Mouse (Mus musculus) liver, embryonic 14.5 days (tissue): ENCODE results near the gene Ctrb1. TPM values are rescaled to one million over a fixed set of nuclear protein-coding genes. Genes with fewer than 3 reads are reported as not detected.

Experiments
- ATAC-seq: fragments of 200-750 bp; cut with Nextera tagmentation; 2 replicates; pipeline ENCODE4 v1.8.0; 2017; ENCODE audit warnings: moderate number of reproducible peaks, mild to moderate bottlenecking, moderate library complexity; ENCODE audit not compliant: insufficient read depth
- DNase-seq, 3 experiments: peaks; one replicate each; pipeline ENCODE4 v3.0.0-alpha.2; 2012 to 2013; ENCODE audit warnings: low read depth in 3 of 3, low spot score in 3 of 3
- H3K27ac ChIP-seq: fragments of 300-500 bp; sonication (generic); 2 replicates; pipeline ENCODE4 v1.5.1; 2014; ENCODE audit warnings: moderate library complexity, mild to moderate bottlenecking, control low read depth, inconsistent platforms
- H3K27me3 ChIP-seq: fragments of 300-500 bp; sonication (generic); 2 replicates; pipeline ENCODE4 v1.6.1; 2014; ENCODE audit warnings: mild to moderate bottlenecking, low read length, moderate library complexity; ENCODE audit not compliant: control insufficient read depth, insufficient read depth
- H3K36me3 ChIP-seq: fragments of 300-500 bp; sonication (generic); replicated peaks from 2 replicates; pipeline ENCODE4 v1.6.1; 2014; ENCODE audit warnings: low read depth; ENCODE audit not compliant: control insufficient read depth, insufficient read depth
- H3K4me1 ChIP-seq, 2 experiments: fragments of 200-500 bp in 1 of 2; fragments of 300-500 bp in 1 of 2; sonication (generic) in 1 of 2; replicated peaks; 2 replicates each; pipeline ENCODE4 v1.6.1; 2012 to 2014; ENCODE audit warnings: antibody characterized with exemption in 1 of 2, inconsistent platforms in 1 of 2, low read length in 1 of 2; ENCODE audit not compliant: control insufficient read depth in 2 of 2, insufficient read depth in 2 of 2
- H3K4me2 ChIP-seq: fragments of 300-500 bp; sonication (generic); 2 replicates; pipeline ENCODE4 v1.6.1; 2014; ENCODE audit warnings: low read depth, mild to moderate bottlenecking, control low read depth, moderate library complexity
- H3K4me3 ChIP-seq, 2 experiments: fragments of 200-500 bp in 1 of 2; fragments of 300-500 bp in 1 of 2; sonication (generic) in 1 of 2; 2 replicates each; pipeline ENCODE4 v1.5.1; 2012 to 2014; ENCODE audit warnings: low read depth in 2 of 2, low read length in 2 of 2, mild to moderate bottlenecking in 2 of 2, control low read depth in 1 of 2, inconsistent platforms in 1 of 2, moderate library complexity in 1 of 2; ENCODE audit not compliant: insufficient read depth in 1 of 2
- H3K9ac ChIP-seq: fragments of 300-500 bp; sonication (generic); replicated peaks from 2 replicates; pipeline ENCODE4 v1.6.1; 2014; ENCODE audit warnings: mild to moderate bottlenecking, control low read depth, moderate library complexity
- H3K9me3 ChIP-seq: fragments of 300-500 bp; sonication (generic); 2 replicates; pipeline ENCODE4 v1.6.1; 2016; ENCODE audit warnings: low read length, mixed read lengths; ENCODE audit not compliant: control insufficient read depth
- CTCF ChIP-seq: IDR thresholded peaks from 2 replicates; pipeline ENCODE4 v1.5.1; 2016; ENCODE audit warnings: antibody characterized with exemption, low read depth, control low read depth
- EP300 ChIP-seq: IDR thresholded peaks from 2 replicates; pipeline ENCODE4 v1.6.1; 2016; ENCODE audit warnings: antibody characterized with exemption, low read depth
- WGBS: fragments of 180-500 bp; shearing (Covaris S2); extraction: QIAGEN DNeasy Blood & Tissue Kit; methylation state at CpG from one replicate; pipeline ENCODE4 v1.1.7; 2014; ENCODE audit not compliant: insufficient replicate concordance; 5-methylcytosine and 5-hydroxymethylcytosine counted together
- polyA plus RNA-seq, 2 experiments: library from polyadenylated mRNA; depleted of rRNA in 1 of 2; stranded (reverse) in 1 of 2; unstranded in 1 of 2; fragments of >200 nt; fragmentation: Nextera tagmentation in 1 of 2; extraction: Ambion mirVana in 1 of 2; gene quantifications; 2 replicates each; pipeline versions ENCODE4 v1.2.1 to v1.2.3; 2012 to 2014

The Ctrb1 gene
- polyA plus RNA-seq, 2 experiments: 1.5 to 2.5 TPM

DNA sequence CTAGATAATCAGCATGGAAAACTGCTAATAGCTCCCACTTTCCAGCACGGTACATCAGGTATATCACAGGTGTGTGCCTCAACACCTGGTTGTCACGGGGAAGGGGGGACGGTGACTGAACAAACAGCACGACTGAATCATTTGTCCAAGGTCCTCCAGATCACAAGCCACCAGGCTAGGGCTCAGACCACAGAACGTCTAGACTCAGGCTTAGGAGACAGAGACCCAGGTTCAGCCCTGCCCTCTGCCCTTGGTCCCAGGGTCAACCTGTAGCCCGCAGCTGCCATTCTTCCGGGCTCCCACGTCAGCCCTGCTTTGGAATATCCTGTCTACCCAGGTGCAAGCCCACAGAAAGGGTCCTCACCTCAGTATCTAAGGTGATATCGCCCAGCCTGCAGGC lies 10.6 kb upstream of the Ctrb1 start:
- no peak overlapping the region for H3K4me2 ChIP-seq
- H3K4me3 ChIP-seq: no peak overlapping the region
- no peaks in the 10 kb centered on the region for H3K36me3 ChIP-seq
- no peak overlapping the region for H3K27ac ChIP-seq
- H3K27me3 ChIP-seq: no peaks in the 10 kb centered on the region
- no peaks in the 10 kb centered on the region for H3K9me3 ChIP-seq
- WGBS: 56% methylated on average over 9 of the region's 9 CpGs
- H3K4me1 ChIP-seq: peaks cover 0 to 6% of the 10 kb centered on the region in 2 experiments; a peak in 3 of 4 replicates
- no peak for ATAC-seq
- DNase-seq: no peak
- TF ChIP-seq CTCF (no peak), EP300 (no peak)
- H3K9ac ChIP-seq: no peak overlapping the region

DNA sequence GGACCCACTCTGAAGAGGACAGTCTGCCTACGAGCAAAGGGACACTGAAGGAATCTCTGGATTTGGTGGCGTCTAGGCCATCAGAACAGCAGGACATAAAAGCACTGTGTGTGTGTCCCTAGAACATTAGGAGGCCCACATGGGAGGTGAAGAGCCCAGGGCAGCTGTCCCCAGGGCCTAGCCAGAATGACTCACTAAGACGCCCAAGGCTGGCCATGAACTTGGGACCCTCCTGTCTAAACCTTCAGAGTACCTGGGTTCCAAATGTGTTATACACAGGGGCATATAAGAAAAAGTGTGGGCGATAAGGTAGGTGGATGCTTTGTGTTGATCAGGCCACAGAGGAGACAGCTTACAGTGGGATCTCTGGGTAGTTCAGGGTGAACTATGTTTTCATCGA lies 9.9 kb upstream of the Ctrb1 start:
- no peak for TF ChIP-seq EP300
- no peak for TF ChIP-seq CTCF
- H3K27ac ChIP-seq: no peak overlapping the region
- H3K27me3 ChIP-seq: no peaks in the 10 kb centered on the region
- H3K9me3 ChIP-seq: no peaks in the 10 kb centered on the region
- DNase-seq (no peak), ATAC-seq (no peak)
- peaks cover 0 to 6% of the 10 kb centered on the region in 2 experiments; a peak in 3 of 4 replicates for H3K4me1 ChIP-seq
- H3K4me3 ChIP-seq: no peak overlapping the region
- 68% methylated on average over 5 of the region's 5 CpGs for WGBS
- no peaks in the 10 kb centered on the region for H3K36me3 ChIP-seq
- H3K9ac ChIP-seq: no peak overlapping the region
- no peak overlapping the region for H3K4me2 ChIP-seq

DNA sequence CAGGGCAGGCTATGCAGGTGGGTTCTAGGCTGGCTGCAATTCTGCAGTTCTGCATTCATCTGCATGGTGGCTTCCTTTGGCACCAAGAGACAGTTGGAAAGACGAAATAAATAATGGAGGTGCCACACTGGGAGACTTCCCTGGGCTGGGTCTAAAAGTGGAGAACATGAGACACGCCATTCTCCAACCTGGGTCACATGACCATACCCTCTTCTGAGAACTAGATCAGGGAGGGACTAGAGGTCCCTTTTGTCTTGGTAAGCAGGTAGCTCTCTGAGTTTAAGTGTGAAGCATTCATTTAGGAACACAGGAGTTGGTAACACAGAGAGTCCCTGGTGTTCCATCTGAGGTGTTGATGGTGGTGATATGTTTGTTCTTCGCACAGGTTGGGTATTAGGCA lies 9.4 kb upstream of the Ctrb1 start:
- H3K4me1 ChIP-seq: peaks cover 0 to 5% of the 10 kb centered on the region in 2 experiments; a peak in 3 of 4 replicates
- TF ChIP-seq EP300 (no peak), CTCF (no peak)
- no peaks in the 10 kb centered on the region for H3K36me3 ChIP-seq
- no peak overlapping the region for H3K9ac ChIP-seq
- no peaks in the 10 kb centered on the region for H3K27me3 ChIP-seq
- H3K4me2 ChIP-seq: no peak overlapping the region
- H3K4me3 ChIP-seq: no peak overlapping the region
- H3K27ac ChIP-seq: no peak overlapping the region
- no peak for ATAC-seq
- no peak for DNase-seq
- no peaks in the 10 kb centered on the region for H3K9me3 ChIP-seq
- 57% methylated on average over 3 of the region's 3 CpGs for WGBS

DNA sequence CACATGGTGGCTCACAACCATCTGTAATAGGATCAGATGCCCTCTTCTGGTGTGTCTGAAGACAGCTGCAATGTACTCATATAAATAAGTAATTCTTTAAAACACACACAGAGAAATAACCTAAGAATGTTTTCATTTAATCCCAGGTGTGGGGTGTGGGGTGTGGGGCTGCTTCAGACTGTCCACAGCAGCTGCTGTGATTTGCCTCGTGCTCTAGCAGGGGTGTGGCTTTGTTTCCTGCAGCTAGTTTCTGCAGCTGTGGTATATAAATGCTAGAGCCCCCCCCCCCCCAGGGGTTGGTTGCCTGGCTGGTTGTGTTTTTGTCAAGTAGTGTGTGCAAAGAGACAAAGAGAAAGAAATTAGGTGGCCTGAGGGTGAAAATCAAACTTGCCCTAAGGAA lies 8.2 kb upstream of the Ctrb1 start:
- Histone ChIP-seq H3K27me3 (no peaks in the 10 kb centered on the region), H3K4me3 (no peak overlapping the region), H3K9me3 (no peaks in the 10 kb centered on the region), H3K4me2 (no peak overlapping the region), H3K9ac (no peak overlapping the region), H3K4me1 (no peaks in the 10 kb centered on the region), H3K36me3 (no peaks in the 10 kb centered on the region), H3K27ac (no peak overlapping the region)
- TF ChIP-seq EP300: no peak
- no peak for TF ChIP-seq CTCF
- DNase-seq: no peak
- 35% methylated on average over 1 of the region's 1 CpGs for WGBS
- ATAC-seq: no peak

DNA sequence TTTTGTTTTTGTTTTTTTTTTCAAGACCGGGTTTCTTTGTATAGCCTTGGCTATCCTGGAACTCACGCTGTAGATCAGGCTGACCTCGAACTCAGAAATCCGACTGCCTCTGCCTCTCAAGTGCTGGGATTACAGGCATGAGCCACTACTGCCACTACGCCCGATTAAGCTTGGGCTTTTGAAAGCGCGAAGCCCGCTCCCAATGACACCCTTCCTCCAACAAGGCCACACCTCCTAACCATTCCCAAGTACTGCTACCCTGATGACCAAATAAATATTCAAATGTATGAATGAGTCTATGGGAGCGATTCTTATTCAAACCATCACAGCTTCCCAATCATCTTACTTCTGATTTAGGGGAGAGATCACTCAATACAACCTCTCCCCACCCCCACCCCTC lies 6.8 kb upstream of the Ctrb1 start:
- H3K9ac ChIP-seq: no peak overlapping the region
- no peaks in the 10 kb centered on the region for H3K9me3 ChIP-seq
- no peaks in the 10 kb centered on the region for H3K4me1 ChIP-seq
- H3K27me3 ChIP-seq: no peaks in the 10 kb centered on the region
- ATAC-seq: no peak
- H3K27ac ChIP-seq: no peak overlapping the region
- 63% methylated on average over 10 of the region's 10 CpGs for WGBS
- no peak for TF ChIP-seq CTCF
- TF ChIP-seq EP300: no peak
- no peak overlapping the region for H3K4me3 ChIP-seq
- H3K4me2 ChIP-seq: no peak overlapping the region
- DNase-seq: no peak
- no peaks in the 10 kb centered on the region for H3K36me3 ChIP-seq

DNA sequence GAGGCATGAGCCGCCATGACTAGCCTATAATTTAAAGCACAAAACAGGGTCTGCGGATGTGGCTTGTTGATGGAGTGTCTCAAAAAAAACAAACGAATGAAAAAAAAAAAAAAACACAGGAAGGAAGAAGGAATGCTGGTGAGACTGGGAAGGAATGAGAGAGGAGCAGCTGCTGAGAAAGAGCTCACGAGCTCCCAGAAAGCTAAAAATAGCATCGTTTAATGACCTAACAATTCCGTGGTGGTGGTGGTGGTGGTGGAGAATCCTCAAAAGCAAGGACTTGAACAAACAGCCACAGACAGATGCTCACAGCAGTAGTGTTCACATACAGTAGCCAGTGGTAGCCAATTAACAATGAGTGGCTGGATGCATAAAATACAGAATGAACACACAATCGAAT lies 4.6 kb upstream of the Ctrb1 start:
- Histone ChIP-seq H3K27me3 (no peaks in the 10 kb centered on the region), H3K9me3 (no peaks in the 10 kb centered on the region), H3K4me3 (no peak overlapping the region), H3K4me1 (no peaks in the 10 kb centered on the region), H3K9ac (no peak overlapping the region), H3K27ac (no peak overlapping the region), H3K4me2 (no peak overlapping the region), H3K36me3 (no peaks in the 10 kb centered on the region)
- WGBS: 36% methylated on average over 7 of the region's 7 CpGs
- ATAC-seq (no peak), DNase-seq (no peak)
- TF ChIP-seq EP300: no peak
- TF ChIP-seq CTCF: no peak
